Mouse (Mus musculus): ENCODE results near the gene Lpp.

Gene Lpp

DNA sequence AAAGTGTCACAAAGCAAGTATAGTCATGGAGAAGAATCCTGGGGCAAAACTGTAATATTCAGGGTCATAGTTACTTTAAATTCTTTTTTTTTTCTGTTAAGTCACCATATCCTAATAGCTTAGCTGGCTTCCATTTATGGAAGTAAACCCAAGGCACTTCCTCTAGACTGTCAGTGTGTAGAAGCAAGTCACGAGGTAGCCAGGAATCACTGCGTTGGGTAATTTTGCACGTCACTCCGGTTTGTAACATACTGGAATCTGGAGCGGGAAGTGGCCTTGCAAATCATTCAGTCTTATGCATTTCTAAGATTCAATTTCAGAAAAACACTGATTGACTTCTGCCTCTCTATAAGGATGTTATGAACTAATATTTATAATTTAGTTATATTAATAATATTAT is 232.3 kb downstream of the Lpp start:
- no peak for DNase-seq (ENCODE audit: low spot score)

DNA sequence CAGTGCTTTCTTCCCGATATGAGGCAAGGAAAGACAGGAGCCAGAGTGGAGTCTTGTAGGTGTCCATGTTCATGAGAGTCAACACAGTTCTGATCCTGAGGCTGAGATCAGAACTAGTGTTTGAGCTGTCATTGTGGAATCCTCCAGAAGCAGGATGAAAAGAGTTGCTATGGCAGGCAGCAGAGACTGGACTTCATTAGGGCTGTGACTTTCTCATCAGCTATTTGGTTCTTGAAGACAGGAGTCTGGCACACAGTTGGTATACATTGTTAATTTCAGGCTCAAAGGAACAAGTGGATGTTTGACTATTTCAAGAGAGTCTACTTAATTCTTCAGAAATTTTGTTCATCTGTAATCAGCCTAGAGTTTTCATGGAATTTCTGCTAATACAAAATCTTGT is 235.5 kb downstream of the Lpp start:
- DNase-seq (ENCODE audit: low spot score): no peak

DNA sequence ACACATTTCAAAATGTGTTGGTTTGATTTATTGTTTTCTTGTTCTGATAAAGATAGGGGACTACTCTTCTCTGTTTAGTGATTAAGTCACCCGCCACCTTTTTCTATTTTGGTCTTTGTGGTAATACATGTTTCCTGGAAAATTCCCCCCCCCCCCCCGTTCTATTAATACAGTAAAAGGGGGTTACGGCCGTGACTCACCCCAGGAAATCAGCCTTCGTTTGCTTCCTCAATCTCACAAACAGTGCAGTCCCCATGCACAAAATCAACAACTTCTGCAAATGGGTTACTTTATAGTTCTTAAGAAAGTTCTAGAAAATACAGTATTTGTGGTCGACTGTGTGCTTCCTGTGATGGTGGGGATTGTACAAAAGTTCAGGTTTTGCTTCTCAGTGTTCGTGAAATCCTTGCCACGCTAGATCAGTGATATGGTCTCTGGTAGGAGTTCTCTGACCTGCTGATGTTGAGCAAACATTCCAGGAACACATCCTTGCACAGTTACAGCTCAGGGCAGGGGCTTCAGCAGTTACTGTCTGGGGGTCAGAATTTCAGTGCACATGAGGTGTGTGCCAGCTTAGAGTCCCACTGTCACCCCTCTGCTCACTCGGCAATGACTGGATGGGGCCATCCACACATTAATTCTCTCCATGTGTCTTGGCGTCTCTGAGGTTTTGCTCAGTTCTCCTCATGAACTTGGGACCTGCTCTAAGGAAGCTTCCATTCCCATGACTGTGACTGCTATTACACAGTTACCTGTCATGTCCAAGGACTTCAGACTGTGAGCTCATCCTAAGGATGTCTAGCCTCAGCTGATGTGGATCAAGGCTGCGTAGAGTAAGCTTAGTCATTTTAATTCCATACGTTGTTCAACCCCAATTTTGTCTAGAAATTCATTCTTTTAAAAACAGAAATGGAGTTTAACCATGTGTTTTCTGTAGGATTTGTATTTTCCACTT is 236.2 kb downstream of the Lpp start:
- no peak for DNase-seq (ENCODE audit: low spot score)

DNA sequence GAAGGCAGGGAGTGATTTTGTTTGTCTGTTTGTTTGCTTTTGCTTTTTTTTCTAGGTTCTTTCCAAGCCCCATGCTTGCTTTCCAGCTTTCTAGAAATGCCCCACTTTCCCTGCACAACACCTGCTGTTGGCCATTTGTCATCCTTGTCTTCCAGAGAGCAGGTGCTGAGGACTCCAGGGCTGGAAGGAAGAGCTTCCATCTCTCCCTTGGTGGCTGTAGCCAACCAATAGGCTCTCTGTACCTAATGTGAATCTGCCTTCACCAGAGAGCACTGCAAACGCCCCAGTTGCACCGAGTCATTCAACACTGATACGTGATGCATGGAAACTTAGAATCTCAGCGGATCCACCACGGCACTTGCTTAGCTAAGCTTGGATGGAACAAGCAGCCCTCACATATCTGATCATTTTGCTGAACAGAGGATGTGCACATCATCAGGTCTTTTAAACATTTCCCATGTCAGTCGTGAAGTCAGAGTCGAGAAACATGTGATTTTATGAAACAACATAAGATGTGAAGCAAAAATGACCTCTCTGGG is 242.1 kb downstream of the Lpp start:
- DNase-seq (ENCODE audit: low spot score): no peak

- DNase-seq (ENCODE audit: low spot score): no peak
These were observed 243.6 kb downstream of the Lpp start for GRCm38 (mm10) chr16:24636894-24637293.

DNA sequence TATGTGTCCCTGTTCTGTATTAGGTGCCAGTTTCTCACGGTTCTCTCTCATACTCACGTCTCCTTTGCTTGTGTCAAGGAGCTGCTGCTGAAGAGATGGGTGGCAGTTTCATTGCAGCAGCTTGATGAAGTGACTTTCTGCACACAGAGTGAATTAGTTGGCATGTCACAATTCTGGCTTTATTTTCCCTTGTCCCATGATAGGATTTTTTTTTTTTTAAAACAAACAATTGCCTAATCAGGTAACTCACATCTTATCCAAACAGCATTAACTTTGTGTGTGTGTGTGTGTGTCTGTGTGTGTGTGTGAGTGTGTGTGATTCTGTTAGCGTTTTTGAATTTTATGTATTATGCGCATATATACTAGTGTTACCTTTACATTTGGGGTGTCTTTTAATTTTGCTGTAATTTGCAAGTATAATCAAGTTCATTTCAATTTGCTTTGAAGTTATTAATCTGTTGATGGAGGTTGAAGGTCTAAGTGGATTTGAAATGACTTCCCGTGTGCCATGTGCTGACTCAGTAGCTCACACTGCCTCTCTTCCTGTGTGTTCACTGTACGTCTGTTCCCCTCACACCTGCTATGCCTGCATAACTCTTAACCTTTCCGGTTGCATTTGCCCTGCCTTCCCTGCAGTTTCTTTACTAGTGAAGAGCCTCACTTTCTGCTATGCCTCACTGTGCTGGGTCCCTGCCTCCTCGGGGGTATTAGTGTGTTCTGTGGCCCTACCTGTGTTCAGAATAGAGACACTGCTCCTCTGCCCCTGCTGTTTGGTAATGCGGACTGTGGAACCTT is 247.9 kb downstream of the Lpp start:
- DNase-seq (ENCODE audit: low spot score): no peak

DNA sequence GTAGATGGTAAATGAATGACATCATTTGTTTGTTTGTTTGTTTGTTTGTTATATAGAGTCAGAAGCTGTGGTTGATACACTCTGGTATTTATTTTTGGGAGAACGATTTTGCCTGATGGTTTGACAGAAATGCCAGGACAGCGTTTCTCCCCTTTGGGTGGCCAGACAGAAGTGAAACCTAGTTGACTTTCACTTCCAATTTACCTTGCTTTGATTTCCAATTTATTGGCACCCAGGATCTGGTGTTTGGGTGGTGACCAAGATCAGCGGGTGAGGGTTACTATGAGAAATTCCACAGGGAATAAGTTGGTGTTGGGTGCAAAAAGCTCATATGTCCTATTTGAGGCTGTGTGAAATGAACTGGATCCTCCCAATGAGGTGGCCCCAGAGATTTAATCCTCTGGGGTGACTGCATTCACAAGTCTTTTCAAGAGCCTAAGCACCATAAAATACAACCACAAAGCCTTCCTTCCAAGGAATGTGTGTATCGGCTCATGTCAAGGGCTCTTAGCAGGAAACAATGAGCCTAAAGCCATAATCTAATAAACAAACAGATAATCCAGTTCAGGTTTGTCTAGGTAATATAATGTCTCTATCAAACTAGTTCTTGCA is 249.8 kb downstream of the Lpp start:
- no peak for DNase-seq (ENCODE audit: low spot score)

- no peak for DNase-seq (ENCODE audit: low spot score)
These were observed 250.8 kb downstream of the Lpp start for GRCm38 (mm10) chr16:24644154-24644553.

DNA sequence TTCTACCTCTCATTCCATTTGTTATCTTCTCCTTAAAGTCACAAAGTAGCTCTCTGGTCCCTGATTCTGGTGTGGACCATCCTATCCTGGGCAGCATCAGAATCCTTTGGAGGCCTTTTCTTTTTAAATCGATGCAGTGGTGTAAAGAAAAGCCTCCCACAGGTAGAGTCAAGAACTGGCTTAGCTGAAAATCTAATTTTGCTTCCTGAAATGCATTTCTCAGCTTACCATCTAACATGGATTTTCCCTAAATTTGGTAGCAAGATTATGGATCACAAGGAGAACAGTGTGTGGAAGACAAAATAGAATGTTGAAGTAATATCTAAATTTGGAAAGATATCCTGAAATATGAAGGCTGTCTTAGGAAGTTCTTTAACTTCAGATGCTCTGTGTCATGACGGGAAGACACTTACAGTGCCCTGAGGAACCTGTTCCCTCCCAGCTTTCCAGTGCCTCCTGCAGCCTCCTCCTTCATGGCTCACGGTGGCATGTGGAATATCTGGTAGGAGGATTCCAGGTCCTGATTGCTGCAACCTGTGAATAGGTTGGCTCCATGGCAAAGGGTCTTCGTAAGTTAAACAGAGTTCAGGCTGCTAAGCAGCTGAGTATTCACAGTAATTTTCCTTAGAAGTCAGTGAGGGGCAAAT is 251.6 kb downstream of the Lpp start:
- DNase-seq (ENCODE audit: low spot score): no peak

DNA sequence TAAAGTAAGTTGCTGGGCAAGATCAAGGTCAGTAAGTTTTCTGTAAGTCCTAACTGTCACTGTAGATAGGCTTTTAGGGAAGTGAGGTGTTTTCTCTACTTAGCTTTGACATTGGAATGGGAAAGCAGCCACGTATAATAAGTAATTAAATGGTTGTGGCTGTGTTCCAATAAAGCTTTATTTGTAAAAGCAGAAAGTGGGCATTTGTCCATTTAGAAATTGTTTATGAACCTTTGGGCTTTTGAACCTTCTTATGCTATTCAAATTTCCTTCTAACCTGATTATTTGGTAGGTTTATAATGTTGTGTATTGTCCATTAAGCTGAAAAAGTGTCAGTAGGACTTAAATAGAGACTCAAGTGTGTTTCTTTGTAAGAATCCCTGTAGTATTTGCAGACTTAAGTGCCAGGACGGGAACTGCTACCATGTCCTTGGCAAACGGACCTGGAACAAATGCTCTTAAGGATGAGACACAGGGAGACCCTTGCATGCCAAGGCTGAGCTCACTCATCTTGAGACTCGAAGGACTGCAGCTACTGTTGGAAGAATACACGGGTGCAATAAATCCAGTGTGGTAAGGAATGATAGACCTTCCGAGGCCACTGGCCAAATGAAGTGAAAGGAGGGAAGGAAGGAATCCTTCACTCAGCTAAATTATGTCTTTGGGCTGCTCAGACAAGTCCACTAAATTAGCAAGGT is 252.7 kb downstream of the Lpp start:
- no peak for DNase-seq (ENCODE audit: low spot score)

DNA sequence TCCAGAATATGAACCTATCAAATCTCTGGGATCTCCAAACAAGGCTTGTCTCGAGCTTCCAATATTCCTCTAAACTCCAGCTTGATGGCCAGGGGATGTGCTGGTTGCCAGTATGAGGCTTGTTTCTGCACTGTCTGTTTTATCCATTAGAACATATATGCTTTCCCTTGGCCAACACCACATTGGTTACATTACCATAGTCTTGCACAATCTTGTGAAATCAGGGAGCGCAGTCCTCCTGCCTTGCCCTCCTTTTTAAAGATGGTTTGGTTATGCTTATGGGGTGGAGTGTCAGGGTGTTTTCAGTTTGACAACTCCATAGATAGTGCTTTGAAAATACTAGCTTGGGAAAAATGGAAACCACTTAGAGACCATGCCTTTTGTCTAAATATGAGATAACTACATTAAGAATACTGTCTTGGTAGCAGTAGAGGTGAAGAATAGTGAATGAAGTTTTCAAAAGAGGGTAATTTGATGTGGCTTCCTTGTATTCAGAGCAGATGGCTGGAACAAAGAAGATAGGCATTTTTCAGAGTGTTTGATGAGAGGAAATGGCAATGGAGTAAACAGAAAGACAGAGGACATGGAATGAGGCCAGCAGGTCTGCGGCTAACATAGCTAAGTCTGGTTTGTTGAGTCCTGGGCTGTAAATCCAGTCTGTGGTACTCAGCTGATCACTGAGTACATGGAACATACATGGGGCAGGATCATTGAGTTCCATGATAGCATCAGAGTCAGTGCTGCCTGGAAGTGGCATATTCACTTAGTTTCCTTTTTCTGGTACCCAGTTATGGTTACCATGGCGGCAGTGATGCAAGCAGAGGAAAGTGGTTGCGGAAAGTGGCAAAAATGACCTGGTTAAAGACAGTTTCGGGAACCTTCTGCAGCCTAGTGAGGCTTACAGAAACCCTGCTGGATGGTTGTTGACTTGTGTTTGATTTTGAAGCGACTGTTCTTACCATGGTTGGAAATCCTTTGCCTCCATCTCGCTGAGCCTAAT is 258.6 kb downstream of the Lpp start:
- no peak for DNase-seq (ENCODE audit: low spot score)

GRCm38 (mm10) chr16:24653041-24653440 is 259.7 kb downstream of the Lpp start:
- no peak for DNase-seq (ENCODE audit: low spot score)

DNA sequence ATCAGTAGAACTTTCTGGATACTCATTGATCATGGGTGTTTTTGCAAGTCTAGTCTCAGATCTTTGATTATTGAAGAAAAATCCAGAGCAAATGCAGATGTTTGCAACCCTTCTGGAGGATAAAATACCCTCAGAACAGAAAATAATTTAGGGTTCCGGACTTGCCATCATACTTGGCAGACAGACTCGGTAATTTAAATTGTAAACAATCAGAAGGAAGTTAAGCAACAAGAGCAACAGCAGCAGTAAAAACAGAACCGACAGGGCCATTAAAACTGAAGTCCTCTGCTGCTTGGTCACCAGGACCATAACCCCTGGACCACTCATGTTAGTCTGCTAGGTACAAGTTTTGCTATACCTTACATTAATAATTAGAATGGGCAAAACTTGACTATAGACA is 261.8 kb downstream of the Lpp start:
- DNase-seq (ENCODE audit: low spot score): no peak

- DNase-seq (ENCODE audit: low spot score): no peak
These were observed 262.7 kb downstream of the Lpp start for GRCm38 (mm10) chr16:24656026-24656425.

DNA sequence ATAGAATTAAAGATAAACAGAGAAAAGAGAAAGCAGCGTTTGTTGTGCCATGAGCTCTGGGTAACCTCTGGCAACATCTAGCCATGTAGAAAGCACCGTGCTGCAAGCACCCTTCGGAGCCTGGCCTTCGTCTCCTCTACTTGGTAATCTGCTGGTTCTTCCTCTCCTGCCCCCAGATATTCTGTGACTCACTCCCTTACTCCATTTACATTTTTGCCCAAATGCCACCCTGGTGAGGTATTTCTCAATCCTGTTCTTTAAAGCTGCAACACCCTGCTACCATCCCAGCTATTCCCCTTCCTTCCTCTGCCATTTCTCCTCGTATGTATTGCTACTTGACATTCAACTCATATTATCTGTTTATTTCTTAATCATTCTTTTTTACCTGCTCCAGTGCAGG is 263.4 kb downstream of the Lpp start:
- no peak for DNase-seq (ENCODE audit: low spot score)

- DNase-seq (ENCODE audit: low spot score): no peak
These were observed 265.7 kb downstream of the Lpp start for GRCm38 (mm10) chr16:24659049-24659448.

DNA sequence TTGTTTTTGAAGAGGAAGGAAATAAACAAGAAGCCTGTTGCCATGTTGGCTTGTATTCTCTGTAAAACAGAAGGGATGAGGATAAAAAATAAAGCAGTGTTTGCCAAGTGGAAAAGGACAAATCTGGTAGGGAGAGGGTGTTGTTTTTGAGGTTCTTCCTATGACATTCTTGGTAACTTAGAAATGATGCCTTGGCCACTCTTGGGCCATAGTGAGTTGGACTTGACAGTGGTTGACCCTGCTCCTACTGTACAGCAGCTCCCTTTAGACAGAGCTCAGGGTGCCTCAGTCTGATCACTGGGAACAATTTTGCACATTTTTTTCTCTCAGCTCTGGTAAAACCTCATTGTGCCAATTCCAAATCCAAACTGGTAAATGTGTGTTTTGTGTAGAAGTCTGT is 270.8 kb downstream of the Lpp start:
- no peak for DNase-seq (ENCODE audit: low spot score)

GRCm38 (mm10) chr16:24669718-24670460 is 276.6 kb downstream of the Lpp start:
- no peak for DNase-seq (ENCODE audit: low spot score)

DNA sequence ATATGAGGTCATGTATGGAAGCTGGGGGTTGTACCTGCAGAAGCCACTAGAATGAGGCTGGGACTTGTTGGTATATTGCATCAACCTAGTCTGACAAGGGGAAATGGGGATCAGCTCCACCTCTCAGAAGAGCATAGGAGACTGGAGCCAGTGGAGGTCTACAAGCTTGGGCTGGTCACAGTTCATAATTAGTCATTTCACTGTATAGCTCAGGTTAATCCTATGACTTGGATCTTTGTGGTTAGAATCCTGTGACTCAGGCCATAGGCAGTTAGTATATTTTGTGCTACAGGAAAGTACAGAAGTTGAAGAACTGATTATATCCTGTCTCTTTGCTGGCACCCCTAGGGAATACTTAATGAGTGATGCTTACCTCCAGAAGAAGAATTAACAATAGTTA is 285.6 kb downstream of the Lpp start:
- no peak for DNase-seq (ENCODE audit: low spot score)
